Mouse (Mus musculus) myocyte (in vitro differentiated cells): Measurements from ENCODE around the gene Olfr1270. TPM values are rescaled to one million over a fixed set of nuclear protein-coding genes. Genes with fewer than 3 reads are reported as not detected.

ENCODE experiments used
- H3K27me3 ChIP-seq: one replicate; pipeline ENCODE4 v1.6.1; 2011; ENCODE audit not compliant: control insufficient read depth, insufficient read depth, insufficient read length
- H3K36me3 ChIP-seq: one replicate; pipeline ENCODE4 v1.6.1; 2011; ENCODE audit not compliant: control insufficient read depth, insufficient read depth
- H3K4me2 ChIP-seq: one replicate; pipeline ENCODE4 v1.6.1; 2011; ENCODE audit warnings: low read depth, control low read depth
- H3K4me3 ChIP-seq: one replicate; pipeline ENCODE4 v1.5.1; 2011; ENCODE audit warnings: mild to moderate bottlenecking, control low read depth, moderate library complexity
- H3K79me2 ChIP-seq: one replicate; pipeline ENCODE4 v1.6.1; 2011; ENCODE audit not compliant: control insufficient read depth, insufficient read depth
- H3ac ChIP-seq: one replicate; pipeline ENCODE4 v1.6.1; 2011; ENCODE audit not compliant: control insufficient read depth, insufficient read length
- CEBPB ChIP-seq: IDR thresholded peaks from 2 replicates; pipeline ENCODE4 v1.6.1; 2011; ENCODE audit warnings: mild to moderate bottlenecking, moderate library complexity; ENCODE audit not compliant: poor library complexity, insufficient read depth, severe bottlenecking
- E2F4 ChIP-seq: IDR thresholded peaks from one replicate; pipeline ENCODE4 v1.6.1; 2011; ENCODE audit warnings: mild to moderate bottlenecking, control low read depth, moderate library complexity; ENCODE audit not compliant: insufficient read depth
- MAX ChIP-seq: IDR thresholded peaks from one replicate; pipeline ENCODE4 v1.6.1; 2011; ENCODE audit warnings: low read depth, mild to moderate bottlenecking, control low read depth
- MYOD1 ChIP-seq, 3 experiments: IDR thresholded peaks; one replicate each; pipeline ENCODE4 v1.6.1; 2011; ENCODE audit warnings: control low read depth in 2 of 3, low read depth in 2 of 3, mild to moderate bottlenecking in 2 of 3, moderate library complexity in 1 of 3; ENCODE audit not compliant: insufficient read length in 2 of 3, control insufficient read depth in 1 of 3
- MYOG ChIP-seq, 3 experiments: IDR thresholded peaks; one replicate each; pipeline ENCODE4 v1.6.1; 2011; ENCODE audit warnings: control low read depth in 2 of 3, low read depth in 2 of 3, mild to moderate bottlenecking in 2 of 3; ENCODE audit not compliant: insufficient read length in 2 of 3, control insufficient read depth in 1 of 3, insufficient read depth in 1 of 3
- POLR2A ChIP-seq: IDR thresholded peaks from one replicate; pipeline ENCODE4 v1.6.1; 2011; ENCODE audit warnings: low read depth, mild to moderate bottlenecking, control low read depth, moderate library complexity; ENCODE audit not compliant: insufficient read length
- POLR2AphosphoS2 ChIP-seq: IDR thresholded peaks from one replicate; pipeline ENCODE4 v1.6.1; 2011; ENCODE audit warnings: low read depth, control low read depth; ENCODE audit not compliant: insufficient read length
- REST ChIP-seq: IDR thresholded peaks from one replicate; pipeline ENCODE4 v1.6.1; 2011; ENCODE audit warnings: mild to moderate bottlenecking, control low read depth, moderate library complexity; ENCODE audit not compliant: insufficient read depth, insufficient read length
- SRF ChIP-seq: IDR thresholded peaks from one replicate; pipeline ENCODE4 v1.6.1; 2011; ENCODE audit warnings: low read depth; ENCODE audit not compliant: control insufficient read depth, insufficient read length
- TCF12 ChIP-seq: IDR thresholded peaks from one replicate; pipeline ENCODE4 v1.6.1; 2011; ENCODE audit warnings: mild to moderate bottlenecking, control low read depth; ENCODE audit not compliant: poor library complexity, insufficient read depth, severe bottlenecking
- TCF3 ChIP-seq: IDR thresholded peaks from one replicate; pipeline ENCODE4 v1.6.1; 2011; ENCODE audit warnings: low read depth, control low read depth; ENCODE audit not compliant: insufficient read length
- USF1 ChIP-seq: IDR thresholded peaks from one replicate; pipeline ENCODE4 v1.6.1; 2011; ENCODE audit warnings: low read depth, mild to moderate bottlenecking, control low read depth, moderate library complexity
- polyA plus RNA-seq: library from polyadenylated mRNA; unstranded; fragments of >200 nt; fragmentation: generic; extraction: Trizol; gene quantifications from one replicate; pipeline ENCODE4 v1.2.1, GENCODE M21; 2012; ENCODE audit warnings: missing spikeins

Olfr1270 gene
- polyA plus RNA-seq, 1 experiment: not detected

- Histone ChIP-seq H3ac (no peak within 1 kb of the TSS), H3K27me3 (no peaks in the 10 kb centered on the region), H3K4me2 (no peak within 1 kb of the TSS), H3K36me3 (no peaks in the 10 kb centered on the region), H3K79me2 (no peaks in the 10 kb centered on the region), H3K4me3 (no peak within 1 kb of the TSS)
- no peak for TF ChIP-seq TCF3
Observed at GRCm38 (mm10) chr2:90142196-90142595, 10.7 kb downstream of the Olfr1270 start, which contains the start of gene Olfr32. Olfr32 (minus strand) TSS chr2:90142296.

GRCm38 (mm10) chr2:90121312-90121711, 31.6 kb downstream of the Olfr1270 start, which contains the start of gene Olfr1269:
Olfr1269 (minus strand) TSS chr2:90121412.
- TF ChIP-seq SRF: no peak
- TF ChIP-seq POLR2A: no peak
- TF ChIP-seq REST: no peak
- TF ChIP-seq MYOG (IDR thresholded peaks at IDR 0.05; ENCODE audit: control insufficient read depth in 1 of 3, insufficient read depth in 1 of 3, insufficient read length in 2 of 3, low read depth in 2 of 3): no peak
- no peak for TF ChIP-seq USF1
- TF ChIP-seq POLR2AphosphoS2: no peak
- TF ChIP-seq TCF3: no peak
- TF ChIP-seq CEBPB: no peak
- no peak for TF ChIP-seq MAX
- TF ChIP-seq MYOD1 (IDR thresholded peaks at IDR 0.05; ENCODE audit: control insufficient read depth in 1 of 3, insufficient read length in 2 of 3, low read depth in 2 of 3): no peak
- no peak for TF ChIP-seq TCF12
- TF ChIP-seq E2F4: no peak
- no peaks in the 10 kb centered on the region for H3K36me3 ChIP-seq
- H3K27me3 ChIP-seq: no peaks in the 10 kb centered on the region
- H3K79me2 ChIP-seq: no peaks in the 10 kb centered on the region
- no peak within 1 kb of the TSS for H3ac ChIP-seq
- H3K4me2 ChIP-seq: no peak within 1 kb of the TSS
- no peak within 1 kb of the TSS for H3K4me3 ChIP-seq

Other genes with a start within 250 kb of the Olfr1270 start
- gene Olfr1258, start 225.8 kb downstream of the Olfr1270 start, polyA plus RNA-seq: 0.17 TPM
- gene Olfr1259, start 204.4 kb downstream of the Olfr1270 start, polyA plus RNA-seq: 0.59 TPM
- gene Olfr1260, start 178.8 kb downstream of the Olfr1270 start, polyA plus RNA-seq: 0.05 TPM
- gene Olfr1261, start 161.9 kb downstream of the Olfr1270 start, polyA plus RNA-seq: not detected
- not detected for gene Olfr1262, start 152.9 kb downstream of the Olfr1270 start, polyA plus RNA-seq
- 0.02 TPM for gene Olfr1263, start 141.0 kb downstream of the Olfr1270 start, polyA plus RNA-seq
- not detected for gene Olfr1264, start 127.5 kb downstream of the Olfr1270 start, polyA plus RNA-seq
- not detected for gene Olfr1265, start 117.8 kb downstream of the Olfr1270 start, polyA plus RNA-seq
- gene Olfr140, start 89.5 kb downstream of the Olfr1270 start, polyA plus RNA-seq: not detected
- gene Olfr1269, start 31.7 kb downstream of the Olfr1270 start, polyA plus RNA-seq: not detected
- gene Olfr32, start 10.8 kb downstream of the Olfr1270 start, polyA plus RNA-seq: not detected
- not detected for gene Olfr1506, start 71.4 kb upstream of the Olfr1270 start, polyA plus RNA-seq
- gene Olfr142, start 104.5 kb upstream of the Olfr1270 start, polyA plus RNA-seq: not detected
- gene Olfr1271, start 117.9 kb upstream of the Olfr1270 start, polyA plus RNA-seq: not detected
- not detected for gene Olfr1272, start 139.8 kb upstream of the Olfr1270 start, polyA plus RNA-seq
- not detected for gene Gm13769, start 169.1 kb upstream of the Olfr1270 start, polyA plus RNA-seq
- not detected for gene Olfr1274-ps, start 245.6 kb upstream of the Olfr1270 start, polyA plus RNA-seq